16 mouse cellular contexts compared by ENCODE assay signal in genomic region chr2:163422895-163423660, GRCm38 (mm10). TPM values are rescaled to one million over a fixed set of nuclear protein-coding genes. Genes with fewer than 3 reads are reported as not detected.
A peak's percentile ranks its signal among the peaks of the same experiment; 100 is the strongest.
DNase-seq lines count a peak whose midpoint lies in the region; ATAC-seq and TF ChIP-seq lines count a peak whose summit lies in the region.
"Had no signal": no experiment of that assay in that cellular context is flagged by ENCODE, and none has a peak within 500 bp of the region (broad histone marks: within the 10 kb centered on the region; RNA-seq: fewer than 3 reads in every experiment).

No protein-coding gene starts in this region.

- no peak for TF ChIP-seq EP300 in heart, adult 2 months (IDR thresholded peaks at IDR 0.05; ENCODE audit: insufficient read depth, low read depth, low read length)

- no peak for TF ChIP-seq POLR2A in heart, adult 2 months (IDR thresholded peaks at IDR 0.05; ENCODE audit: insufficient read depth, low read depth, low read length)
- no peak for TF ChIP-seq POLR2A in liver, adult 2 months (IDR thresholded peaks at IDR 0.05; ENCODE audit: extremely low read depth, insufficient read depth, low read length)

- H3K27me3 ChIP-seq in heart, adult 2 months (ENCODE audit: control insufficient read depth, insufficient read depth, low read length): no peaks in the 10 kb centered on the region
- H3K27me3 ChIP-seq in liver, adult 2 months (ENCODE audit: control insufficient read depth, insufficient read depth, low read length): no peaks in the 10 kb centered on the region
- H3K27me3 ChIP-seq in liver, embryonic 11.5 days (replicated peaks; ENCODE audit: control insufficient read depth, insufficient read depth, low read length): no peaks in the 10 kb centered on the region
- H3K27me3 ChIP-seq: liver, embryonic 13.5 days had no signal

- DNase-seq in heart, adult 11 months: peak; percentile 87
- DNase-seq in heart, adult 2 months: no peak
- DNase-seq in liver, adult 2 months (ENCODE audit: extremely low read depth, low read depth, low spot score): peak; percentile 83
- no peak for DNase-seq in liver, embryonic 11.5 days (ENCODE audit: low spot score)
- DNase-seq in kidney, postnatal 36 days: peak; percentile 66 to 82
- no peak for DNase-seq in urinary bladder, adult 2 months (ENCODE audit: low spot score)
- no peak for DNase-seq in natural killer cell, adult 2 months (ENCODE audit: low spot score in 2 of 2)
- DNase-seq: adrenal gland, postnatal 36 days; liver, embryonic 13.5 days; midbrain, embryonic 14.5 days; thymus, postnatal 36 days had no signal

- H3K27ac ChIP-seq in heart, adult 2 months: no peak overlapping the region
- H3K27ac ChIP-seq in liver, adult 2 months (replicated peaks; ENCODE audit: insufficient read depth, low read depth, low read length): peak overlapping the region; percentile 19; the same call in 1 of the 2 replicates
- no peak overlapping the region for H3K27ac ChIP-seq in liver, embryonic 11.5 days (ENCODE audit: low read depth, low read length)
- H3K27ac ChIP-seq: forebrain, embryonic 10.5 days; liver, embryonic 13.5 days had no signal

- no peak for TF ChIP-seq CTCF in heart, adult 2 months (IDR thresholded peaks at IDR 0.05)
- no peak for TF ChIP-seq CTCF in liver, adult 2 months (IDR thresholded peaks at IDR 0.05; ENCODE audit: low read depth, low read length)

- no peak overlapping the region for H3K4me2 ChIP-seq in liver, embryonic 11.5 days
- H3K4me2 ChIP-seq: heart, embryonic 11.5 days; liver, embryonic 13.5 days had no signal

- no peaks in the 10 kb centered on the region for H3K9me3 ChIP-seq in liver, embryonic 11.5 days (ENCODE audit: control insufficient read depth, low read length)
- H3K9me3 ChIP-seq: forebrain, embryonic 10.5 days; liver, embryonic 13.5 days had no signal

- H3K9ac ChIP-seq in heart, adult 2 months (ENCODE audit: low read depth, low read length): no peak overlapping the region
- H3K9ac ChIP-seq in liver, adult 2 months (ENCODE audit: low read depth, low read length): no peak overlapping the region
- no peak overlapping the region for H3K9ac ChIP-seq in liver, embryonic 11.5 days (ENCODE audit: low read depth, low read length)
- H3K9ac ChIP-seq: liver, embryonic 13.5 days had no signal

- no peak overlapping the region for H3K4me3 ChIP-seq in heart, adult 2 months
- H3K4me3 ChIP-seq in liver, adult 2 months (ENCODE audit: insufficient read depth, low read depth, low read length): no peak overlapping the region
- no peak overlapping the region for H3K4me3 ChIP-seq in liver, embryonic 11.5 days (ENCODE audit: low read depth, low read length)
- H3K4me3 ChIP-seq: forebrain, embryonic 10.5 days; liver, embryonic 13.5 days had no signal

- ATAC-seq in liver, embryonic 11.5 days (replicated peaks; ENCODE audit: low FRiP score): no peak
- ATAC-seq in common myeloid progenitor, adult 5-6 weeks (replicated peaks; ENCODE audit: low read depth, poor library complexity, severe bottlenecking): 0 out of 2 replicates have a peak, but pooled peaks have one; percentile 13
- ATAC-seq: CD4-positive, CD25-positive, alpha-beta regulatory T cell, adult 4 months had no signal

- intact Hi-C loops in heart, adult 2 months (cut with DNase I): no loop called here

- peaks cover 6% of the 10 kb centered on the region; the same call in 1 of the 2 replicates for H3K36me3 ChIP-seq in heart, adult 2 months (ENCODE audit: control insufficient read depth, insufficient read depth, low read length)
- H3K36me3 ChIP-seq in liver, adult 2 months (ENCODE audit: control insufficient read depth, insufficient read depth, low read length): no peaks in the 10 kb centered on the region
- H3K36me3 ChIP-seq in liver, embryonic 11.5 days (ENCODE audit: control insufficient read depth, insufficient read depth, low read length): no peaks in the 10 kb centered on the region
- H3K36me3 ChIP-seq: liver, embryonic 13.5 days had no signal

- whole genome bisulfite sequencing in heart, adult 2 months: 56% methylated on average over 9 of the region's 9 CpGs
- 57% methylated on average over 9 of the region's 9 CpGs for WGBS in liver, adult 2 months
- WGBS in liver, embryonic 11.5 days: 65% methylated on average over 9 of the region's 9 CpGs

- H3K79me2 ChIP-seq in heart, adult 2 months (replicated peaks; ENCODE audit: control insufficient read depth, insufficient read depth, low read length): peaks cover 3% of the 10 kb centered on the region; the same call in 1 of the 2 replicates
- H3K79me2 ChIP-seq in liver, adult 2 months (ENCODE audit: control insufficient read depth, insufficient read depth, low read length): peaks cover 9% of the 10 kb centered on the region; the same call in 1 of the 2 replicates

- H3K4me1 ChIP-seq in heart, adult 2 months (ENCODE audit: control insufficient read depth, insufficient read depth, low read length): peaks cover 5% of the 10 kb centered on the region
- H3K4me1 ChIP-seq in liver, adult 2 months (ENCODE audit: control insufficient read depth, insufficient read depth, low read length): peaks cover 16% of the 10 kb centered on the region
- peaks cover 12% of the 10 kb centered on the region for H3K4me1 ChIP-seq in liver, embryonic 11.5 days (replicated peaks; ENCODE audit: control insufficient read depth, insufficient read depth, low read length)

RNA-seq across cellular contexts. Expression of gene Oser1, which starts 1.4 kb away (rescaled TPM):
- total RNA-seq in heart, adult 2 months (2021): 10 to 100 TPM; 19.6 to 21.2 TPM
- 9.7 and 16.4 TPM in 2 replicates for polyA plus RNA-seq in heart, adult 2 months (2012; rRNA removed)
- 21.9 and 22.6 TPM in 2 replicates for total RNA-seq in liver, adult 2 months (2014; rRNA removed)
- polyA plus RNA-seq in liver, adult 2 months (2012; rRNA removed): 8.0 and 8.3 TPM in 2 replicates
- 61.0 and 67.8 TPM in 2 replicates for polyA plus RNA-seq in liver, embryonic 11.5 days (2014; fragmentation: Nextera tagmentation; extraction: Ambion mirVana)
- 95.2 and 99.9 TPM in 2 replicates for total RNA-seq in common myeloid progenitor, adult 5-6 weeks (2017)
- polyA plus RNA-seq in urinary bladder, adult 2 months (2012; rRNA removed): 34.7 and 36.7 TPM in 2 replicates

RNA-seq across cellular contexts. Expression of gene Gdap1l1, which starts 15.2 kb away (rescaled TPM):
- total RNA-seq in heart, adult 2 months (2021): not detected
- 0.23 and 0.25 TPM in 2 replicates for polyA plus RNA-seq in heart, adult 2 months (2012; rRNA removed)
- 0.07 TPM in 1 of 2 replicates, not detected in the other for total RNA-seq in liver, adult 2 months (2014; rRNA removed)
- not detected in 2 replicates for polyA plus RNA-seq in liver, adult 2 months (2012; rRNA removed)
- polyA plus RNA-seq in liver, embryonic 11.5 days (2014; fragmentation: Nextera tagmentation; extraction: Ambion mirVana): 1.4 and 1.7 TPM in 2 replicates
- 0.73 TPM in 1 of 2 replicates, not detected in the other for total RNA-seq in common myeloid progenitor, adult 5-6 weeks (2017)
- polyA plus RNA-seq in urinary bladder, adult 2 months (2012; rRNA removed): 0.30 and 0.44 TPM in 2 replicates
- polyA plus RNA-seq: CD4-positive, CD25-positive, alpha-beta regulatory T cell, adult 4 months had no signal

RNA-seq across cellular contexts. Expression of gene Jph2, which starts 25.3 kb away (rescaled TPM):
- 100 to 1,000 TPM; 389 to 391 TPM for total RNA-seq in heart, adult 2 months (2021)
- polyA plus RNA-seq in heart, adult 2 months (2012; rRNA removed): 193 and 253 TPM in 2 replicates
- 0.07 and 0.09 TPM in 2 replicates for total RNA-seq in liver, adult 2 months (2014; rRNA removed)
- 0.07 and 0.10 TPM in 2 replicates for polyA plus RNA-seq in liver, adult 2 months (2012; rRNA removed)
- 0.19 and 0.26 TPM in 2 replicates for polyA plus RNA-seq in liver, embryonic 11.5 days (2014; fragmentation: Nextera tagmentation; extraction: Ambion mirVana)
- not detected in 2 replicates for total RNA-seq in common myeloid progenitor, adult 5-6 weeks (2017)
- polyA plus RNA-seq in urinary bladder, adult 2 months (2012; rRNA removed): 113 and 164 TPM in 2 replicates
- total RNA-seq: hematopoietic stem cell, adult 5-6 weeks had no signal
- polyA plus RNA-seq: CD4-positive, CD25-positive, alpha-beta regulatory T cell, adult 4 months had no signal

RNA-seq across cellular contexts. Expression of gene Fitm2, which starts 49.4 kb away (rescaled TPM):
- 100 to 1,000 TPM; 196 to 223 TPM for total RNA-seq in heart, adult 2 months (2021)
- polyA plus RNA-seq in heart, adult 2 months (2012; rRNA removed): 93.8 and 139 TPM in 2 replicates
- 19.5 and 20.1 TPM in 2 replicates for total RNA-seq in liver, adult 2 months (2014; rRNA removed)
- polyA plus RNA-seq in liver, adult 2 months (2012; rRNA removed): 19.8 and 20.9 TPM in 2 replicates
- polyA plus RNA-seq in liver, embryonic 11.5 days (2014; fragmentation: Nextera tagmentation; extraction: Ambion mirVana): 8.1 and 9.0 TPM in 2 replicates
- 3.9 and 5.2 TPM in 2 replicates for total RNA-seq in common myeloid progenitor, adult 5-6 weeks (2017)
- 4.7 and 7.0 TPM in 2 replicates for polyA plus RNA-seq in urinary bladder, adult 2 months (2012; rRNA removed)

Comparison
In these comparisons a context has a peak if more than half of its experiments do, and no peak if none do; other contexts are left out.
1. DNase-seq: peak in heart, adult 11 months (single experiment), liver, adult 2 months (single experiment) and kidney, postnatal 36 days (2 of 2); none in heart, adult 2 months (0 of 2), liver, embryonic 11.5 days (single experiment), urinary bladder, adult 2 months (single experiment) and natural killer cell, adult 2 months (0 of 2).
2. RNA of gene Jph2, which starts 25.3 kb away (polyA plus RNA-seq): 193 to 253 TPM in heart, adult 2 months and 113 to 164 TPM in urinary bladder, adult 2 months; 0.19 to 0.26 TPM in liver, embryonic 11.5 days and 0.07 to 0.10 TPM in liver, adult 2 months; every median in the first group is over 10 times any median in the second.